8 mouse cellular contexts compared by ENCODE assay signal in the genomic region with DNA sequence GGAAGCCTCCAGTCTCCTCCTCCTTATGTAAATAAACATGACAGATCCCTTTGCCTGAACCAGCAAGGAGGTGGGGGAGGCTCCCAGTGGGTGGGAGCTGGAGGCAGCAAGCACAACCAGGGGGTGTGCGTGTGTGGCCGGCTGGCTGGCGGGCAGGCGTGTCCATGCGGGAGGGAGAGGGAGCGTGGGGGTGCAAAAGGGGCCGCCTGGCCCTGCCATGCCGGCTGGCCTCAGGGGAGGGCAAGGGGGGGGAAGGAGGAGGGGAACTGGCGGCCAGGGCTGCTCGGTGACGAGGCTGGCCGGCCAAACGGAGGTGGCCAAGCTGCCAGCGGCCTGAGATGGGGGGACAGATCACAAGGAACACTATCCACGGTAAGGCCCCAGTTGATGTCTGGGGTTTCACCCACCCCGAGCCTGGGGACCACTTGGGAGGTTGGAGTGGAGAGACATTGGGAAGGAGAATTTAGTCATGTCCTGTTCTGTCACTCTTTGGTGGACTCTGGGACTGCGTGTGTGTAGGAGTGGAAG. TPM values are rescaled to one million over a fixed set of nuclear protein-coding genes. Genes with fewer than 3 reads are reported as not detected.
DNase-seq lines count a peak whose midpoint lies in the region; ATAC-seq lines count a peak whose summit lies in the region.

No protein-coding gene starts in this region.

- DNase-seq in left cerebral cortex, adult 18-20 months (ENCODE audit: low spot score in 2 of 2), result peak; percentile 57 to 78
- DNase-seq in left cerebral cortex, adult 11 months (ENCODE audit: low spot score), result no peak
- no peak for DNase-seq in forebrain, embryonic 11.5 days (ENCODE audit: low spot score)
- peak; percentile 60 for DNase-seq in neural tube, embryonic 11.5 days (ENCODE audit: low spot score)
- peak; percentile 67 for DNase-seq in urinary bladder, postnatal 14 days (ENCODE audit: low spot score)

- H3K27me3 ChIP-seq in forebrain, embryonic 11.5 days (ENCODE audit: control insufficient read depth, insufficient read depth, low read length), result no peaks in the 10 kb centered on the region
- no peaks in the 10 kb centered on the region for H3K27me3 ChIP-seq in heart, embryonic 12.5 days (replicated peaks)
- H3K27me3 ChIP-seq in kidney, embryonic 15.5 days, result no peaks in the 10 kb centered on the region
- H3K27me3 ChIP-seq in liver, embryonic 12.5 days (replicated peaks), result 0 out of 2 replicates have a peak, but pooled peaks cover 10% of the 10 kb centered on the region
- H3K27me3 ChIP-seq in neural tube, embryonic 11.5 days (ENCODE audit: control insufficient read depth, insufficient read depth, low read length), result no peaks in the 10 kb centered on the region

- peak overlapping the region; percentile 26 for H3K4me2 ChIP-seq in forebrain, embryonic 11.5 days (ENCODE audit: low read depth, low read length, severe bottlenecking)
- H3K4me2 ChIP-seq in heart, embryonic 12.5 days, result peak overlapping the region; percentile 85
- peak overlapping the region; percentile 60 for H3K4me2 ChIP-seq in kidney, embryonic 15.5 days
- H3K4me2 ChIP-seq in liver, embryonic 12.5 days, result peak overlapping the region; percentile 47
- H3K4me2 ChIP-seq in neural tube, embryonic 11.5 days (ENCODE audit: low read depth), result peak overlapping the region; percentile 43

- no peaks in the 10 kb centered on the region for H3K9me3 ChIP-seq in forebrain, embryonic 11.5 days (ENCODE audit: control insufficient read depth, low read length)
- no peaks in the 10 kb centered on the region for H3K9me3 ChIP-seq in heart, embryonic 12.5 days (replicated peaks)
- no peaks in the 10 kb centered on the region for H3K9me3 ChIP-seq in kidney, embryonic 15.5 days (replicated peaks)
- no peaks in the 10 kb centered on the region for H3K9me3 ChIP-seq in liver, embryonic 12.5 days (replicated peaks)
- H3K9me3 ChIP-seq in neural tube, embryonic 11.5 days (ENCODE audit: control insufficient read depth, low read length), result no peaks in the 10 kb centered on the region

- H3K9ac ChIP-seq in forebrain, embryonic 11.5 days (ENCODE audit: low read length), result no peak overlapping the region; the same call in 1 of the 2 replicates
- peak overlapping the region; percentile 68 for H3K9ac ChIP-seq in heart, embryonic 12.5 days
- no peak overlapping the region for H3K9ac ChIP-seq in kidney, embryonic 15.5 days
- H3K9ac ChIP-seq in liver, embryonic 12.5 days, result no peak overlapping the region
- peak overlapping the region; percentile 27; the same call in 1 of the 2 replicates for H3K9ac ChIP-seq in neural tube, embryonic 11.5 days (ENCODE audit: low read length)

- H3K4me3 ChIP-seq in forebrain, embryonic 11.5 days (ENCODE audit: low read depth, low read length), result no peak overlapping the region
- H3K4me3 ChIP-seq in heart, embryonic 12.5 days, result peak overlapping the region; percentile 41
- H3K4me3 ChIP-seq in kidney, embryonic 15.5 days (replicated peaks), result peak overlapping the region; percentile 33
- peak overlapping the region; percentile 16; the same call in 1 of the 2 replicates for H3K4me3 ChIP-seq in liver, embryonic 12.5 days
- H3K4me3 ChIP-seq in neural tube, embryonic 11.5 days (ENCODE audit: low read depth, low read length), result peak overlapping the region; percentile 12; the same call in 1 of the 2 replicates

- no peaks in the 10 kb centered on the region for H3K36me3 ChIP-seq in forebrain, embryonic 11.5 days (ENCODE audit: control insufficient read depth, insufficient read depth, low read length)
- H3K36me3 ChIP-seq in heart, embryonic 12.5 days, result no peaks in the 10 kb centered on the region
- no peaks in the 10 kb centered on the region for H3K36me3 ChIP-seq in kidney, embryonic 15.5 days
- H3K36me3 ChIP-seq in liver, embryonic 12.5 days, result no peaks in the 10 kb centered on the region
- no peaks in the 10 kb centered on the region for H3K36me3 ChIP-seq in neural tube, embryonic 11.5 days (ENCODE audit: control insufficient read depth, insufficient read depth, low read length)

- no peak overlapping the region for H3K27ac ChIP-seq in forebrain, embryonic 11.5 days (ENCODE audit: low read depth, low read length)
- no peak overlapping the region for H3K27ac ChIP-seq in heart, embryonic 12.5 days (ENCODE audit: poor library complexity, severe bottlenecking)
- H3K27ac ChIP-seq in kidney, embryonic 15.5 days, result peak overlapping the region; percentile 71
- no peak overlapping the region for H3K27ac ChIP-seq in liver, embryonic 12.5 days
- H3K27ac ChIP-seq in neural tube, embryonic 11.5 days (ENCODE audit: low read depth, low read length), result no peak overlapping the region

- no peak for ATAC-seq in forebrain, embryonic 11.5 days (replicated peaks; ENCODE audit: low FRiP score)
- peak; percentile 69 for ATAC-seq in heart, embryonic 12.5 days (ENCODE audit: insufficient number of reproducible peaks, low FRiP score)
- peak; percentile 90 for ATAC-seq in kidney, embryonic 15.5 days (replicated peaks; ENCODE audit: low FRiP score)
- ATAC-seq in liver, embryonic 12.5 days, result 0 out of 2 replicates have a peak, but pooled peaks have one; percentile 32
- ATAC-seq in neural tube, embryonic 11.5 days (ENCODE audit: insufficient read depth, low FRiP score, low TSS enrichment), result peak; percentile 48; the same call in 1 of the 2 replicates

- WGBS in forebrain, embryonic 11.5 days, result 6% methylated on average over 17 of the region's 17 CpGs
- WGBS in heart, embryonic 12.5 days, result 2% methylated on average over 17 of the region's 17 CpGs
- WGBS in kidney, embryonic 15.5 days, result under 1% methylated on average over 17 of the region's 17 CpGs
- WGBS in liver, embryonic 12.5 days (ENCODE audit: insufficient replicate concordance), result 14% methylated on average over 17 of the region's 17 CpGs
- WGBS in neural tube, embryonic 11.5 days, result 9% methylated on average over 13 of the region's 17 CpGs

- H3K4me1 ChIP-seq in forebrain, embryonic 11.5 days (replicated peaks; ENCODE audit: control insufficient read depth, insufficient read depth, low read length), result peaks cover 2% of the 10 kb centered on the region; the same call in 1 of the 2 replicates
- H3K4me1 ChIP-seq in heart, embryonic 12.5 days (replicated peaks), result peaks cover 16% of the 10 kb centered on the region
- H3K4me1 ChIP-seq in kidney, embryonic 15.5 days, result peaks cover 23% of the 10 kb centered on the region
- H3K4me1 ChIP-seq in liver, embryonic 12.5 days, result peaks cover 5% of the 10 kb centered on the region; the same call in 1 of the 2 replicates
- H3K4me1 ChIP-seq in neural tube, embryonic 11.5 days (ENCODE audit: control insufficient read depth, insufficient read depth, low read length), result peaks cover 11% of the 10 kb centered on the region

RNA-seq across cellular contexts. Expression of gene Neurl1a, which starts 50.2 kb away (rescaled TPM):
- 100 to 1,000 TPM; 183 to 194 TPM for total RNA-seq in left cerebral cortex, adult 18-20 months (2021)
- polyA plus RNA-seq in forebrain, embryonic 11.5 days (2014; fragmentation: Nextera tagmentation; extraction: Ambion mirVana), result 3.7 and 4.5 TPM in 2 replicates
- polyA plus RNA-seq in heart, embryonic 12.5 days (2016; fragmentation: Nextera tagmentation; extraction: Ambion mirVana), result 2.3 and 2.8 TPM in 2 replicates
- polyA plus RNA-seq in kidney, embryonic 15.5 days (2015; fragmentation: Nextera tagmentation; extraction: Ambion mirVana), result 4.8 and 6.5 TPM in 2 replicates
- 2.2 and 2.6 TPM in 2 replicates for polyA plus RNA-seq in liver, embryonic 12.5 days (2016; fragmentation: Nextera tagmentation; extraction: Ambion mirVana)
- polyA plus RNA-seq in neural tube, embryonic 11.5 days (2014; fragmentation: Nextera tagmentation; extraction: Ambion mirVana), result 4.7 and 5.0 TPM in 2 replicates

Comparison
In these comparisons a context has a peak if more than half of its experiments do, and no peak if none do; other contexts are left out.
1. DNase-seq: peak in left cerebral cortex, adult 18-20 months (2 of 2), neural tube, embryonic 11.5 days (single experiment) and urinary bladder, postnatal 14 days (single experiment); none in left cerebral cortex, adult 11 months (single experiment) and forebrain, embryonic 11.5 days (single experiment).
2. H3K4me2 ChIP-seq: peak in every context shown above with its lines; median percentile 85 in heart, embryonic 12.5 days; 60 in kidney, embryonic 15.5 days; 47 in liver, embryonic 12.5 days; 43 in neural tube, embryonic 11.5 days; 26 in forebrain, embryonic 11.5 days.
3. H3K9ac ChIP-seq: peak in heart, embryonic 12.5 days (single experiment) and neural tube, embryonic 11.5 days (single experiment); none in forebrain, embryonic 11.5 days (single experiment), kidney, embryonic 15.5 days (single experiment) and liver, embryonic 12.5 days (single experiment).